Mouse (Mus musculus) heart, postnatal 25 days (tissue): Measurements from ENCODE around the gene Plac1. TPM values are rescaled to one million over a fixed set of nuclear protein-coding genes. Genes with fewer than 3 reads are reported as not detected.
"Not testable (repeated sequence)": the region's sequence is repeated elsewhere in the genome, so short reads cannot be mapped to it uniquely, and the experiment has no call there.

Experiments used
- DNase-seq: peaks from one replicate; pipeline ENCODE4 v3.0.0; 2022; ENCODE audit warnings: low spot score
- intact Hi-C: fragments of 180-260 bp; cut with DNase I; formaldehyde crosslinking; loops from one replicate; pipeline ENCODE4 v1.15.1; 2025
- total RNA-seq, 2 experiments: library from RNA; stranded (reverse); gene quantifications; 2 replicates each; pipeline ENCODE4 v1.2.3; 2021

The Plac1 gene
- total RNA-seq, 2 experiments from 2014 or later = not detected

GRCm38 (mm10) chrX:53057054-53057759, 182.7 kb downstream of the Plac1 start:
- intact Hi-C loops = loop anchor here (5.0 to 10.0 kb wide), 3 partner anchors 110 to 308 kb away; no protein-coding TSS in a partner anchor
- peak; percentile 84 for DNase-seq

- no peak for DNase-seq
- intact Hi-C loops = loop anchor here (5.0 to 10.0 kb wide), 3 partner anchors 111 to 308 kb away; no protein-coding TSS in a partner anchor
These were observed 183.3 kb downstream of the Plac1 start for GRCm38 (mm10) chrX:53056627-53057026.

- intact Hi-C loops = loop anchor here (5.0 to 10.0 kb wide), 3 partner anchors 112 to 309 kb away; no protein-coding TSS in a partner anchor
These were observed 184.1 kb downstream of the Plac1 start for GRCm38 (mm10) chrX:53055771-53056170.

GRCm38 (mm10) chrX:53053885-53054284, 186.0 kb downstream of the Plac1 start:
- intact Hi-C loops = loop anchor here (10.0 kb wide), 1 partner anchor 311 kb away; no protein-coding TSS in a partner anchor
- DNase-seq = no peak

More at GRCm38 (mm10) chrX:53055771-53056170, 184.1 kb downstream of the Plac1 start:
- no peak for DNase-seq

- intact Hi-C loops = loop anchor here (10.0 kb wide), 1 partner anchor 312 kb away; no protein-coding TSS in a partner anchor
- no peak for DNase-seq
These were observed 187.0 kb downstream of the Plac1 start for GRCm38 (mm10) chrX:53052652-53053500.

GRCm38 (mm10) chrX:53050353-53050752, 189.6 kb downstream of the Plac1 start:
- intact Hi-C loops = loop anchor here (10.0 kb wide), 1 partner anchor 314 kb away; no protein-coding TSS in a partner anchor
- DNase-seq = no peak

GRCm38 (mm10) chrX:53049196-53049595, 190.7 kb downstream of the Plac1 start:
- intact Hi-C loops = no loop called here
- DNase-seq = no peak

- intact Hi-C loops = no loop called here
- no peak for DNase-seq
These were observed 193.0 kb downstream of the Plac1 start for GRCm38 (mm10) chrX:53046911-53047310.

GRCm38 (mm10) chrX:53046033-53046432, 193.9 kb downstream of the Plac1 start:
- no peak for DNase-seq
- intact Hi-C loops = no loop called here

GRCm38 (mm10) chrX:53045187-53045903, 194.6 kb downstream of the Plac1 start:
- intact Hi-C loops = no loop called here
- DNase-seq = no peak

- intact Hi-C loops = no loop called here
- DNase-seq = no peak
These were observed 198.9 kb downstream of the Plac1 start for GRCm38 (mm10) chrX:53041006-53041405.

GRCm38 (mm10) chrX:53040138-53040537, 199.8 kb downstream of the Plac1 start:
- DNase-seq = no peak
- intact Hi-C loops = no loop called here

- intact Hi-C loops = no loop called here
- DNase-seq = no peak
These were observed 200.3 kb downstream of the Plac1 start for GRCm38 (mm10) chrX:53039651-53040050.

GRCm38 (mm10) chrX:53038194-53038593, 201.7 kb downstream of the Plac1 start:
- intact Hi-C loops = no loop called here
- DNase-seq = no peak

GRCm38 (mm10) chrX:53029559-53029958, 210.4 kb downstream of the Plac1 start:
- intact Hi-C loops = no loop called here

GRCm38 (mm10) chrX:53025471-53026223, 214.3 kb downstream of the Plac1 start:
- DNase-seq = no peak
- intact Hi-C loops = no loop called here

More at GRCm38 (mm10) chrX:53029559-53029958, 210.4 kb downstream of the Plac1 start:
- DNase-seq = no peak

- intact Hi-C loops = loop anchor here (1.0 to 5.0 kb wide), 2 partner anchors 208 to 233 kb away; no protein-coding TSS in a partner anchor
- DNase-seq = not testable (repeated sequence)
These were observed 215.6 kb downstream of the Plac1 start for GRCm38 (mm10) chrX:53024268-53024667.

- no peak for DNase-seq
- intact Hi-C loops = loop anchor here (5.0 kb wide), 1 partner anchor 234 kb away; no protein-coding TSS in a partner anchor
These were observed 216.9 kb downstream of the Plac1 start for GRCm38 (mm10) chrX:53023021-53023420.
